Mouse (Mus musculus) lung, adult 2 months (tissue): ENCODE data around the gene Celsr1.

ENCODE experiments used
- CTCF ChIP-seq: fragments of 200-500 bp; IDR thresholded peaks from 2 replicates; pipeline ENCODE4 v1.5.1; 2011; ENCODE audit warnings: mild to moderate bottlenecking, low read length, control low read depth; ENCODE audit not compliant: insufficient read depth
- POLR2A ChIP-seq: fragments of 200-500 bp; IDR thresholded peaks from 2 replicates; pipeline ENCODE4 v1.6.1; 2011; ENCODE audit warnings: low read depth, mild to moderate bottlenecking, control low read depth, low read length, borderline replicate concordance; ENCODE audit errors: extremely low read depth

GRCm38 (mm10) chr15:86005691-86006525 lies 27.7 kb downstream of the Celsr1 start:
- TF ChIP-seq POLR2A (no peak), CTCF (no peak)
